10 mouse cellular contexts compared by ENCODE assay signal in genomic region chr5:124992891-124993290, GRCm38 (mm10). TPM values are rescaled to one million over a fixed set of nuclear protein-coding genes. Genes with fewer than 3 reads are reported as not detected.
DNase-seq lines count a peak whose midpoint lies in the region; ATAC-seq and TF ChIP-seq lines count a peak whose summit lies in the region.
"Had no signal": no experiment of that assay in that cellular context is flagged by ENCODE, and none has a peak within 500 bp of the region (broad histone marks: within the 10 kb centered on the region; RNA-seq: fewer than 3 reads in every experiment).

No protein-coding gene starts in this region.

- WGBS in embryonic facial prominence, embryonic 12.5 days = 67% methylated on average over 11 of the region's 11 CpGs
- WGBS in heart, embryonic 16.5 days = 51% methylated on average over 11 of the region's 11 CpGs
- WGBS in limb, embryonic 10.5 days = 86% methylated on average over 11 of the region's 11 CpGs
- WGBS in forebrain, embryonic 15.5 days = 78% methylated on average over 11 of the region's 11 CpGs

- no peaks in the 10 kb centered on the region for H3K36me3 ChIP-seq in embryonic facial prominence, embryonic 12.5 days
- H3K36me3 ChIP-seq in heart, embryonic 16.5 days (ENCODE audit: control insufficient read depth, insufficient read depth) = no peaks in the 10 kb centered on the region
- no peaks in the 10 kb centered on the region for H3K36me3 ChIP-seq in limb, embryonic 10.5 days
- no peaks in the 10 kb centered on the region for H3K36me3 ChIP-seq in forebrain, embryonic 15.5 days
- H3K36me3 ChIP-seq: midbrain, embryonic 13.5 days had no signal

- intact Hi-C loops in gastrocnemius, adult 2 months (cut with DNase I) = no loop called here

- no peak overlapping the region for H3K4me2 ChIP-seq in embryonic facial prominence, embryonic 12.5 days (replicated peaks)
- H3K4me2 ChIP-seq in heart, embryonic 16.5 days (ENCODE audit: low read depth, low read length) = no peak overlapping the region
- H3K4me2 ChIP-seq in forebrain, embryonic 15.5 days (replicated peaks) = no peak overlapping the region
- H3K4me2 ChIP-seq: midbrain, embryonic 13.5 days had no signal

- no peaks in the 10 kb centered on the region for H3K27me3 ChIP-seq in embryonic facial prominence, embryonic 12.5 days
- H3K27me3 ChIP-seq in heart, embryonic 16.5 days (ENCODE audit: control insufficient read depth, insufficient read depth, low read length) = no peaks in the 10 kb centered on the region
- no peaks in the 10 kb centered on the region for H3K27me3 ChIP-seq in limb, embryonic 10.5 days (ENCODE audit: low read depth, poor library complexity, severe bottlenecking)
- H3K27me3 ChIP-seq in forebrain, embryonic 15.5 days = no peaks in the 10 kb centered on the region
- H3K27me3 ChIP-seq: midbrain, embryonic 13.5 days had no signal

- ATAC-seq in embryonic facial prominence, embryonic 12.5 days (ENCODE audit: insufficient number of reproducible peaks, insufficient read depth, low FRiP score, low TSS enrichment) = no peak
- ATAC-seq in heart, embryonic 16.5 days (replicated peaks; ENCODE audit: extremely low read depth, insufficient read depth, low FRiP score) = no peak
- ATAC-seq in forebrain, embryonic 15.5 days (replicated peaks) = no peak
- ATAC-seq: midbrain, embryonic 13.5 days had no signal

- H3K27ac ChIP-seq in gastrocnemius, adult 2 months = peak overlapping the region; percentile 58
- H3K27ac ChIP-seq in embryonic facial prominence, embryonic 12.5 days = peak overlapping the region; percentile 72
- H3K27ac ChIP-seq in heart, embryonic 16.5 days (ENCODE audit: low read length) = peak overlapping the region; percentile 64
- peak overlapping the region; percentile 27; the same call in 1 of the 2 replicates for H3K27ac ChIP-seq in limb, embryonic 10.5 days
- no peak overlapping the region for H3K27ac ChIP-seq in forebrain, embryonic 15.5 days (replicated peaks)
- H3K27ac ChIP-seq: midbrain, embryonic 13.5 days had no signal

- no peak overlapping the region for H3K4me3 ChIP-seq in gastrocnemius, adult 2 months
- H3K4me3 ChIP-seq in embryonic facial prominence, embryonic 12.5 days = no peak overlapping the region
- no peak overlapping the region for H3K4me3 ChIP-seq in heart, embryonic 16.5 days (ENCODE audit: low read length)
- no peak overlapping the region for H3K4me3 ChIP-seq in limb, embryonic 10.5 days
- H3K4me3 ChIP-seq in forebrain, embryonic 15.5 days = no peak overlapping the region
- H3K4me3 ChIP-seq: midbrain, embryonic 13.5 days had no signal

- peak; percentile 63 for DNase-seq in gastrocnemius, adult 2 months
- DNase-seq in gastrocnemius, postnatal 10 days = no peak
- DNase-seq in limb, embryonic 10.5 days (ENCODE audit: low spot score) = no peak
- no peak for DNase-seq in ovary, postnatal 10 days (ENCODE audit: low spot score)
- no peak for DNase-seq in thymus, postnatal 4 days
- DNase-seq: cerebellum, adult 18-20 months had no signal

- H3K9ac ChIP-seq in embryonic facial prominence, embryonic 12.5 days = no peak overlapping the region
- no peak overlapping the region for H3K9ac ChIP-seq in heart, embryonic 16.5 days (ENCODE audit: low read length)
- H3K9ac ChIP-seq in forebrain, embryonic 15.5 days (replicated peaks) = no peak overlapping the region
- H3K9ac ChIP-seq: midbrain, embryonic 13.5 days had no signal

- 0 out of 2 replicates have a peak, but pooled peaks cover 3% of the 10 kb centered on the region for H3K4me1 ChIP-seq in embryonic facial prominence, embryonic 12.5 days
- peaks cover 12% of the 10 kb centered on the region for H3K4me1 ChIP-seq in heart, embryonic 16.5 days (ENCODE audit: control insufficient read depth, insufficient read depth, low read length)
- H3K4me1 ChIP-seq in limb, embryonic 10.5 days = peaks cover 20% of the 10 kb centered on the region
- peaks cover 3% of the 10 kb centered on the region; the same call in 1 of the 2 replicates for H3K4me1 ChIP-seq in forebrain, embryonic 15.5 days
- H3K4me1 ChIP-seq: midbrain, embryonic 13.5 days had no signal

- TF ChIP-seq CTCF in gastrocnemius, adult 2 months (IDR thresholded peaks at IDR 0.05) = no peak

- H3K9me3 ChIP-seq in embryonic facial prominence, embryonic 12.5 days = no peaks in the 10 kb centered on the region
- H3K9me3 ChIP-seq in heart, embryonic 16.5 days (replicated peaks; ENCODE audit: control insufficient read depth, low read length) = no peaks in the 10 kb centered on the region
- no peaks in the 10 kb centered on the region for H3K9me3 ChIP-seq in limb, embryonic 10.5 days (replicated peaks)
- no peaks in the 10 kb centered on the region for H3K9me3 ChIP-seq in forebrain, embryonic 15.5 days
- H3K9me3 ChIP-seq: midbrain, embryonic 13.5 days had no signal

RNA-seq across cellular contexts. Expression of gene Rflna, which starts 10.1 kb away (rescaled TPM):
- total RNA-seq in gastrocnemius, adult 2 months (2021) = not detected
- 1 to 10 TPM; 1.6 to 2.3 TPM for total RNA-seq in gastrocnemius, postnatal 10 days (2021)
- polyA plus RNA-seq in embryonic facial prominence, embryonic 12.5 days (2016; fragmentation: Nextera tagmentation; extraction: Ambion mirVana) = 27.7 and 28.6 TPM in 2 replicates
- 1.0 and 1.3 TPM in 2 replicates for polyA plus RNA-seq in heart, embryonic 16.5 days (2015; fragmentation: Nextera tagmentation; extraction: Ambion mirVana)
- 1.1 and 4.5 TPM in 2 replicates for polyA plus RNA-seq in limb, embryonic 10.5 days (2016; fragmentation: Nextera tagmentation; extraction: Ambion mirVana)
- polyA plus RNA-seq in forebrain, embryonic 15.5 days (2015; fragmentation: Nextera tagmentation; extraction: Ambion mirVana) = 2.5 and 2.8 TPM in 2 replicates
